Mouse (Mus musculus) urinary bladder, postnatal 36 days (tissue): ENCODE data around the gene Gabrr1.
A peak's percentile ranks its signal among the peaks of the same experiment; 100 is the strongest.

ENCODE experiments used
- DNase-seq, 2 experiments: peaks; one replicate each; pipeline ENCODE4 v3.0.0; 2022; ENCODE audit warnings: low spot score in 2 of 2, mixed read lengths in 1 of 2

Gene Gabrr1

GRCm38 (mm10) chr4:33208881-33209841 lies 76.8 kb downstream of the Gabrr1 start, which contains the start of gene Srsf12:
Srsf12 (plus strand) TSS chr4:33208991.
- DNase-seq: peak in 1 of 2 experiments; percentile 2
